Mouse (Mus musculus) spleen, postnatal 4 days (tissue): ENCODE measurements around the gene Tigd3.

Source experiments
- DNase-seq, 2 experiments: peaks; one replicate each; pipeline ENCODE4 v3.0.0; 2022; ENCODE audit warnings: low spot score in 2 of 2

Tigd3 gene

DNA sequence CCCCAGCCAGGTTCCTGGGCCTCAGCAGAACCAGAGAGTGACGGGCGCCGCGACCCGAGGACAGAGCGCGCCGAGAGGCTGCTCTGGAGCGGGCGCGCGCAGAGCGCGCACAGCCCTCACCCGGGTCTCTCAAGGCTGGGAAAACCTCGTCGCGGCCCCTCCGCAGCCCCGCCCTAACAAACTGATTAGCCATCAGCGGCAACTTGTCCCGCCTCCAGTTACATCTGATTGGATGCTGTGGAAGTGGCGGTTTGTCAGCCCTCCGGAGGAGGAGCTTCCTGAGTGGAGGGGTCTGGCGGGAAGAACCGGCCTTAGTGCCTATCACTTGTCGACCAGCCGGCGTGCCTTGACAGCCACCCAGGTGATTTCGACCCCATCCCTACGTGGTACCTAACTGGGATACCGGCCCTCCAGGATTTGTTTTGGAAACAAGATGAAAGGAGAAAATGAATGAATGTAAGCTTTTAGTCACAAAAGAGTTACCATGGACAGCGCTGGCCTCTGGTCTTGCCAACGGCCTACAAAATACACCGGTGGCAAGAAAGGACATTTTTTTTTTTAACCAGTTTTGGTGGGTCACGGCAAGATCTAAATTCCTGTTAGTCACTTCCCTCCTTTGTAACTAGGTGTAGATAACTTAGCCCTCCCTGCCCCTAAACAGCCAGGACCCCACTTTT lies at the start of gene Tigd3:
Gene Tigd3, minus strand, starts transcription at position 148 of the 677 bp plus-strand sequence.
- DNase-seq: peak; percentile 95

- peak in 1 of 2 experiments; percentile 60 for DNase-seq
Observed at GRCm38 (mm10) chr19:5943404-5943803, 49.5 kb upstream of the Tigd3 start.

DNA sequence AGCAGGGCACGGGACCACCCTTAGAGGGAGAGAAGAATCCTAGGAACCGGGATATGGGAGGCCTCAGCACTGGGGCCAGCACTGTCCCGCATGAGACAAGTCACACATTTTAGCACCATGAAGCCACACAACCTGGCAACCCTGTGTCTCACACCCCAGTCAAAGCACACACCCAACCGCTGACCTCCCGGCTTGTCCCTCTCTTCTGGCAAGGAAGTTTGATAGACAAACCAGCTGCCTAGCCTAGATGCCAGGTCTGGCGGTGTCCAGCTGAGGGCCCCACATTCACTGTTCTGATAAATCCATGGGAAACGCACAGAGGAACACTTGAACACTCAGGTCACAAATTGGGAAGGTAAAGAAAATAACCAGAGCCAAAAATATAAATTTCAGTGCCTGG lies 48.6 kb upstream of the Tigd3 start:
- no peak for DNase-seq

GRCm38 (mm10) chr19:5940656-5941055 lies 46.7 kb upstream of the Tigd3 start:
- no peak for DNase-seq

DNA sequence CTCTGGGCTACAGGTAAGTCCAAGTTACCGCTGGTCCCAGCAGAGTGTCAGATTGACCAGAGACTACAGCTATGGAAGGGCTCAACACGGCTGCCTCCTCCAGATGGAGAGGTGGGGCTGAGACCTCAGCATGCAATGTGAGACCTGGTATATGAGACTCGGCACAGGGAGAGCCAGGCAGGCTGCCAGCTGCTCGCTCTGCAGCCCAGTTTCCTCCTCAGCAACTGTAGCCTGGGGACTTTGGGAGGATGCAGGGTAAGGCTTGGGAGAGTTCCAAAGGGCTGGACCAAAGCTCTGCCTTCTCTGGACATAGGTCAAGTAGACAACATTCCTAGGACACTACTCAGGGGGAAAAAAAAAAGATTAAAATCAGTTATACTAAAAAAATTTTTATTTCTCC lies 46.2 kb upstream of the Tigd3 start:
- no peak for DNase-seq

GRCm38 (mm10) chr19:5939715-5940114 lies 45.8 kb upstream of the Tigd3 start:
- no peak for DNase-seq

DNA sequence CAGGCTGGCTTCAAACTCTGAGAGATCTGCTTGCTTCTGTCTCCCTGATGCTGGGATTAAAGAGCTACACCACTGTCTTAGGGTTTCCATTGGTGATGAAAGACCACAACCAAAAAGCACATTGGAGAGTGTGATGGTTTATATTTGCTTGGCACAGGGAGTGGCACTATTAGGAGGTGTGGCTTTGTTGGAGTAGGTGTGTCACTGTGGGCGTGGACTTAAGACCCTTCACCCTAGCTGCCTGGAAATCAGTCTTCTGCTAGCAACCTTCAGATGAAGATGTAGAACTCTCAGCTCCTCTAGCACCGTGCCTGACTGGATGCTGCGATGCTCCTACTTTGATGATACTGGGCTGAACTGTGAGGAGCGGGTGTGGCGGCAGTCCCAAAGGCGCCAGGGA lies 44.6 kb upstream of the Tigd3 start:
- DNase-seq: no peak

DNA sequence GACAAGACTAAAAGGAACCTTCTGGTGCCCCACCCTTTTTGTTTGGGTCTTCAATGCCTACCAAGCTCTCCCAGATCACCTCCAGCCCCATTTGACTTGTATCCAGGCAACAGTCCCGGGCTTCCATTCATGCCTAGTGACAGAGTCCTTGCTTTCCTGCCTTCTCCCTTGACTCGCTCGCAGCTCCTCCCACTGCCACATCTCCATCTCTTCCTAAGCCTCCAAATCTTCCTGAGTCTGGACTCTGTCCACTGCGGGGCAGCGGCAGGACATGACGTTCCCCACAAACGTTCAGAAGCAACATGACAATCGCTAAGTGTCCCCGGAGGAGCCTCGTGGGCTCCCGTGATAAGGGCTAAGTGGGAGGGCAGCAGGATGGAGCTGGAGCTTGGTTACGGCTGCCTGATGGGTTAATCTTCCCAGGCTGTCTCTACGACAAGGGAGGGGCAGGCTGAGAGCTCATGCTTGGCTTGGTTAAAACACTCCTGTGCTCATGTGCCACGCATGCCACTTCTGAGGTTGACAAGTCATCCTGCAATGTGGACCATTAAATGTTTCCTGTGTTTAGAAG lies 44.0 kb upstream of the Tigd3 start:
- no peak for DNase-seq

DNA sequence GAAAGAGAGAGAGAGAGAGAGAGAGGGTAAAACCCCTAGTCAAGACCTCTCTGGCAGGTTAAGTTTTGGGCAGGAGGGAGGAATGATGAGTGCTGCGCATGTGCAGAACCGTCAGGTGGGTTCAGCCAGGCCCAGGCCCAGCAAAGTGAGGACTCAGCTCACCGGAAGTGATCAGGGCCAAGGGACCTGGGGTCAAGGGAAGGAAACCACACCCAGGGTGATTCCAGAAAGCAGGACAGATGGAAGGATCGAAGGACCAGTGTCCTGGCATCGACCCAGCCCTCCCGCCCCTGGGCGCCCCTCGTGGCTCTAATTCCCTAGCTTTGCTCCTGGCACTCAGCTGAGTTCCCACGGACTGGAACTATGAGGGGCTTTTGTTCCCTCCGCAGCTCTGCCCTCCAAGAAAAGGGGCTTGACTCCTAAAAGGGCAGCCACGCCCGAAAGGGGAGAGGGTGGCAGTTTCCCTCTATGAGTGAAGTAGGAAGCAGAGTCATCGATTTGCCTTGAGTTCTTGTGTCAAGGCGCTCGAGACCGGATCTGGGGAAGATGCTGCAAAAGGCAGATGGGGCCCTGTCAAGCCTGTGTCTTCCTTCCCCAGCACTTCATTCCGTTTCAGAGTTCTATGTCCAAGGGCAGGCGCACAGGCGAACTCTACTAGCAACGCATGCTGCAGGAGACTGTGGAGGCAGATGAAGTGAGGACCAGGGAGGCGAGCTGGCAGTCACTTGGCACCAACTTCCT lies 43.3 kb upstream of the Tigd3 start:
- no peak for DNase-seq

- DNase-seq: no peak
Observed at GRCm38 (mm10) chr19:5935691-5936090, 41.7 kb upstream of the Tigd3 start.

DNA sequence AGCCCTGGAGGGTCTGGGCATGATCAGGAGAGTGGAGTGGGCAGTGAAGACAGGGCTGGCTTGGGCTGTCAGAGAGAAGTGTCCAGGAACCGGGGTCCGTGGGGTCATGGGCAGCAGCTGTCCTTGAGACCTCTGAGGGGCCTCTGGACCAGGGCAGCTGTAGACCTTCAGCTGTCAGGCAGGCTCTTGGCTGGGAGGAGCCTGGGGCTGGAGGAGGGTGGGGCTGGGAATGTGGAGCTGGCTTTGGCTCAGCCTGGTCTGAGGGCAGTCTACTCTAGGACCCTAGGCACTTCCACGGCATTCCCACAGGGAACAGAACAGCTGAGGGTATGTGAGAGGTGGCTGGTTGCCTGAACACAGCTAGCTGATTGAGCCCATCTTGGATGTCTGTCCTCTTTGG lies 41.3 kb upstream of the Tigd3 start:
- DNase-seq: no peak

DNA sequence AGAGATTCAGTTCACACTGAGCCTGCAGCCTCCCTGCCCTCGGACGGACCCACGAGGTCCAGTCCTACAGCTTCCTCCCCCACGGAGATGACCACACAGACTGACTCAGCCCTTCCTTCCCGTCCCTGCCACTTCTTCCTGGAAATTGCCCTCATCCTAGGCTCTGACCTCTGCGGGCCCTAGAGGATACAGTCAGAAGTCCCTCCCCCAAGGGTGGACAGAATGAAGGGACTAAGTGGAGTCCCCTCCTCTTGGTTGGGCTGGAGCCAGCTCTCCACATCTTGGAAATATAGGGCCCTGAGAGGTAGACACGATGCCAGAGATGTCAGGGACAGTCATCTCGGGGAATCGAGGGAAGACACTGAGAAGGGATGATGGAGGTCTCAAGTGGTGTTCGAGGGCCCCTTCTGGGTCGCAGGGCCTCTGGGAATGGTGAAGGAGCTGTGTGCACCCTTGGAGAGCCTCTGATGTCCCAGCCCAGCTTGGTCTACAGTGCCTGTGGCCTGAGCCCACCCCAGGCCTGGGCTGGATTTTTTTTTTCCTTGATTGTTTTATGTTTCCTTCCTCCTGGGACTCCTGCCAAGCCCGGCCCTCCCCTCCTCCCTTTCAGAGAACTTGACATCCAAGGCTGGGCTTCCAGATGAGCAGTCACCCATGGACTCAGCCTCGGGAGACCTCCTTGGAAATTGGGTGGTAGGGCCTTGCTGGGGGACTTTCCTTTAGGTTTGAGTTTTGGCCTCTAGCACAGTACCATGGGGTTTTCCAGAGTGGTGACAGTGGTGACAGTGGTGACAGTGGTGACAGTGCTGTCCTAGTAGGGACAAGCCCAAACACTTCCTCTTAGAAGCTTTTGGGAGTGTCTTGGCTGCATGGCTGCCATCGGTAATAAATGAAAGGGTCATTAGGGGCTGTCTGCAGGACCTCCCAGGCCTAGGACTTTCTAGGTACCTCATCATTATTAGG lies 36.0 kb upstream of the Tigd3 start:
- peak in 1 of 2 experiments; percentile 40 for DNase-seq

- no peak for DNase-seq
Observed at GRCm38 (mm10) chr19:5928546-5928945, 34.6 kb upstream of the Tigd3 start.

DNA sequence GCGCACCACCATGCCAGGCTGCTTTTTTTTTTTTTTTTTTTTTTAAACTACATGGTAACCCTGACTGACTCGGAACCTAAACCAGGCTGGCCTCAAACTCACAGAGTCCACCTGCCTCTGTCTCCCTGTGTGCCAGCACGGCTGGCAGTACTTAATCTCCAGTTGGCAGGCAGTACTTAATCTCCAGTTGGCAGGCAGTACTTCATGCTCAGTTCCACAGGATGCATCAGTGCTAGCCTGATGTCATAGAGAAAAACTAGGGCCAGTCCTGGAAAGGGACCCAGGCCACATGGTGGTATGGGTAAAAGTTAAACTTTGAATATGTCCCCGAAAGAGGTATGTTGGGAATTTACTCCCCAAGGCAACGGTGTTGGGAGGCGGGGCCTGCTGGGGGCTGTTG lies 34.2 kb upstream of the Tigd3 start:
- DNase-seq: no peak

DNA sequence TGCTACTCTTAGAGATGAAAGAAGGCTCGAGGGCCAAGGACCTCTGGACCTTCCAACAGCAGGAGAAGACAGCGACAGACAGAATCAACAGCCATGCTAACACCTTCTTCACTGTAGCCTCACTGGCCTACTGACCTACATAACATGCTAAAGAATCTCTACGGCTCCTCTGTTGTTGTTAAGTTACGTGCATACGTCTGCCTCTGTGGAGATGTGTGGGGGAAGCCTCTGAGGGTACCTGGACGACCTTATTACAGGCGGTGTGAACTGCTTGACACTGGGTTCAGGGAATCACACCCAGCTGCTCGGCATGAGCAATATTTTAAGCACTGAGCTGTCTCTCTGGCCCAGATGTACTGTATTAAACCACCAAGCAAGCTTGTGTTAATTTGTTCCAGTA lies 33.6 kb upstream of the Tigd3 start:
- no peak for DNase-seq

DNA sequence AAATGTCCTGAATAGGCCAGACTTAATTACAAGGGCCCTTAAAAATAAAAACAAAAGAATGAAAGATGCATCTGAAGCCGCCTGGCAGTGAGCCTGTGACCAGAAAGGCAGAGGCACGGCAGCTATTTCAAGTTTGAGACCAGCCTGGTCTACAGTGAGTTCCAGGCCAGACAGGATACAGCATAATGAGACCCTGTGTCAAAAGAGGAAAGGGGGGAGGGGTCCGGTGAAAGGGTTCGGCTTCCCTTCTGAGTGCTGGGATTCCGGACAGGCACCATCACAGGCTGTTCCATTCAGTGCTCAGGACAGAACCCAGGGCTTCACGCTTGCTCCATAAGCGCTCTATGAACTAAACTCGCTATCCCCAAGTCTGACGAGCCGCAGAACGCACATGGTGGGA lies 33.1 kb upstream of the Tigd3 start:
- no peak for DNase-seq

- no peak for DNase-seq
Observed at GRCm38 (mm10) chr19:5925311-5925855, 31.4 kb upstream of the Tigd3 start.

DNA sequence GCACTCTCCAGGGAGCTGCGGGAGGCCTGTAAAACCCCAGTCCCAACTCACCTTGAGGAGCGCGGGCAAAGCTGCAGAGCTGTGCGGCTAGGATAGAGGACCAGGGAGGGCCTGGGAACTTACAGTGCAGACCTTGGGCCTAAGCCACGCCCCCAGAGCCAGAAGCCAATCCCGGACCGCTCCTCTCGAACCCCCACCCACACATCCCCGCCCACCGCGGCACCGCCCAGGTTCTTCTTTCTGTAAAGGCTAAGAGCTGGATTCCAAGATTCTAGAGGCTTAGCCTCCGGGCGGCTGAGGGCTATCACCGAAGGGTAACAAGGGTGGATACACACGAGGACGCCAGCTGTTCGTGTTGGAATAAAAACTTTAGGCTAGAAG lies 30.8 kb upstream of the Tigd3 start, which contains the start of gene Cdc42ep2:
Gene Cdc42ep2, minus strand, starts transcription at position 104 of the 381 bp plus-strand sequence.
- DNase-seq: peak; percentile 97 to 98

DNA sequence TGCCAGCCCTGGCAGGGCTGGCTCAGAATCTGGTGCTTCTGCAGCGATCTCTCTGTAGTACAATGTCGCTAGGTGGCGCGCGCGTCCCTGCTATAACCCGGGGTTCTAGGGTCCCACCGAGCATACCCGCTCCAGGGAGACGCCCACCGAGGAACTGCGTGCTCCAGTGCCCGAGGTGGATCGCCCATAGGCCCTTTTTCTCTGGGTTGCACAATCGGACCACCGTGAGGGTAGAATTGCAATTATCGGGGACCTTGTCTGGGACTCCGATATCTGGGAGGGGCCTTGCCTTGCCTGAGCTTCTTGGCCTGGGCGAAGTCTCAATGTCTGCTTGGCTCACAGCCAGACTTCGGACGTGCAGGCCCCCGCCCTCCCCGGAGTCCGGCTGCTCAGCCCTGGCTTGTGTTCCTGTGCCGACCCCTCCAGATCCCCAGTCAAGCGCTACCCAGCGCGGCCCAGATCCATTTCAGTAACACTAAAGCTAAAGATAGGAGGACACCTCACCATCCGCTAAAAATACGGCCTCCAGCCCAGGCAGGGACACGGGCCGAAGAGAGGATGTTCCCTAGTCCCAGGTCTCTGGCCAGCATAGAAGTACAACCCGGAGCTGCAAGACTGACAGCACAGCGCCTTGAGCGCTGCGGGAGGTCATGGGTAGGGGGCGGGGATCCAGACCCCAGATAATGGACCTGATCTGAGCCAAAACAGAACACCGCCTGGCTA lies 30.2 kb upstream of the Tigd3 start:
- DNase-seq: peak; percentile 88 to 97

DNA sequence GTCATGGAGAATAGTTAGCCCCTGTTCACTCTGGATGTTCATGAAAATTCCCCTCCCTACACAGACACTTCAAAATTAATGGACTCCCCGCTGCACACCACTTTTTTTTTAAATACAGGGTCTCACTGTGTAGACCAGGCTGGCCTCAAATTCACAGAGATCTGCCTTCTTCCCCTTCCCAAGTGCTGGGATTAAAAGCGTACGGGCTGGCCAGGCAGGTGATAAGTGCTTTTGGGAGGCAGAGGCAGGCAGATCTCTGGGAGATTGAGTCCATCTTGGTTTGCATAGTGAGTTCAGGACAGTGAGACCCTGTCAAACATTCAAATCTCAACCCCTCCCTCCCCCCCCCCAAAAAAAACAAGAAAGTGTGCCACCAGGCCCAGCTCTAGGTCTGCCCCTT lies 29.0 kb upstream of the Tigd3 start:
- DNase-seq: no peak
